Mouse (Mus musculus): ENCODE measurements around the gene Six2. TPM values are rescaled to one million over a fixed set of nuclear protein-coding genes. Genes with fewer than 3 reads are reported as not detected.
"Not testable (repeated sequence)": the region's sequence is repeated elsewhere in the genome, so short reads cannot be mapped to it uniquely, and the experiment has no call there.

Six2 gene
- polyA plus RNA-seq, 1 experiment from 2014 or later = 1.0 TPM

- Histone ChIP-seq H3K4me2 (peak overlapping the region; percentile 52), H3K27ac (no peak overlapping the region), H3K9ac (no peak overlapping the region), H3K36me3 (no peaks in the 10 kb centered on the region), H3K27me3 (peaks cover 99% of the 10 kb centered on the region), H3K9me3 (no peaks in the 10 kb centered on the region), H3K4me1 (replicated peaks) (peaks cover 19% of the 10 kb centered on the region), H3K4me3 (peak overlapping the region; percentile 37)
- no peak for ATAC-seq (ENCODE audit: low FRiP score)
- under 1% methylated on average over 35 of the region's 35 CpGs for WGBS
Measured at GRCm38 (mm10) chr17:85688911-85689806, 1.1 kb upstream of the Six2 start.

- WGBS = under 1% methylated on average over 103 of the region's 109 CpGs
- H3K4me2 ChIP-seq = peak overlapping the region; percentile 52
- H3K27me3 ChIP-seq = peaks cover 99% of the 10 kb centered on the region
- H3K9ac ChIP-seq = peak overlapping the region; percentile 49
- H3K4me1 ChIP-seq (replicated peaks) = peaks cover 19% of the 10 kb centered on the region
- no peaks in the 10 kb centered on the region for H3K9me3 ChIP-seq
- 0 out of 2 replicates have a peak overlapping the region, but pooled peaks have one; percentile 30 for H3K27ac ChIP-seq
- peak; percentile 38 for ATAC-seq (ENCODE audit: low FRiP score)
- H3K36me3 ChIP-seq = no peaks in the 10 kb centered on the region
- peak overlapping the region; percentile 37 for H3K4me3 ChIP-seq
Measured at GRCm38 (mm10) chr17:85687421-85688235, 446 bp downstream of the Six2 start.

- Histone ChIP-seq H3K27me3 (peaks cover 99% of the 10 kb centered on the region), H3K9ac (peak overlapping the region; percentile 49)
- no peak for ATAC-seq (ENCODE audit: low FRiP score)
Measured at GRCm38 (mm10) chr17:85686476-85687420, 1.3 kb downstream of the Six2 start.

GRCm38 (mm10) chr17:85685689-85686281, 2.3 kb downstream of the Six2 start:
- no peak overlapping the region for H3K27ac ChIP-seq
- no peak overlapping the region for H3K9ac ChIP-seq
- 1% methylated on average over 11 of the region's 11 CpGs for WGBS
- H3K9me3 ChIP-seq = no peaks in the 10 kb centered on the region
- H3K27me3 ChIP-seq = peaks cover 99% of the 10 kb centered on the region
- peaks cover 19% of the 10 kb centered on the region for H3K4me1 ChIP-seq (replicated peaks)
- H3K4me2 ChIP-seq = no peak overlapping the region
- H3K4me3 ChIP-seq = peak overlapping the region; percentile 37
- ATAC-seq (ENCODE audit: low FRiP score) = no peak
- H3K36me3 ChIP-seq = no peaks in the 10 kb centered on the region

More at GRCm38 (mm10) chr17:85686476-85687420, 1.3 kb downstream of the Six2 start:
- no peaks in the 10 kb centered on the region for H3K36me3 ChIP-seq
- no peak overlapping the region for H3K27ac ChIP-seq
- WGBS = 1% methylated on average over 41 of the region's 42 CpGs
- peak overlapping the region; percentile 37 for H3K4me3 ChIP-seq
- peaks cover 19% of the 10 kb centered on the region for H3K4me1 ChIP-seq (replicated peaks)
- peak overlapping the region; percentile 52 for H3K4me2 ChIP-seq
- no peaks in the 10 kb centered on the region for H3K9me3 ChIP-seq

GRCm38 (mm10) chr17:85684841-85685688, 3.0 kb downstream of the Six2 start:
- no peak for ATAC-seq (ENCODE audit: low FRiP score)
- H3K9ac ChIP-seq = no peak overlapping the region
- H3K4me3 ChIP-seq = peak overlapping the region; percentile 37; the same call in 1 of the 2 replicates

GRCm38 (mm10) chr17:85684436-85684835, 3.6 kb downstream of the Six2 start:
- H3K4me3 ChIP-seq; H3K9ac ChIP-seq; H3K4me2 ChIP-seq; ATAC-seq (ENCODE audit: low FRiP score); H3K27ac ChIP-seq; H3K36me3 ChIP-seq; H3K9me3 ChIP-seq: not testable (repeated sequence)
- WGBS = 3% methylated on average over 6 of the region's 6 CpGs
- H3K4me1 ChIP-seq (replicated peaks) = peaks cover 27% of the 10 kb centered on the region
- H3K27me3 ChIP-seq = peaks cover 99% of the 10 kb centered on the region

More at GRCm38 (mm10) chr17:85684841-85685688, 3.0 kb downstream of the Six2 start:
- WGBS = under 1% methylated on average over 46 of the region's 46 CpGs
- no peaks in the 10 kb centered on the region for H3K36me3 ChIP-seq
- H3K27ac ChIP-seq = no peak overlapping the region
- H3K27me3 ChIP-seq = peaks cover 99% of the 10 kb centered on the region
- H3K4me2 ChIP-seq = no peak overlapping the region
- no peaks in the 10 kb centered on the region for H3K9me3 ChIP-seq
- H3K4me1 ChIP-seq (replicated peaks) = peaks cover 23% of the 10 kb centered on the region

GRCm38 (mm10) chr17:85683984-85684307, 4.1 kb downstream of the Six2 start:
- H3K4me1 ChIP-seq (replicated peaks) = peaks cover 23% of the 10 kb centered on the region
- no peak overlapping the region for H3K27ac ChIP-seq
- ATAC-seq (ENCODE audit: low FRiP score) = no peak
- H3K4me3 ChIP-seq = no peak overlapping the region
- H3K9me3 ChIP-seq = no peaks in the 10 kb centered on the region
- H3K36me3 ChIP-seq = no peaks in the 10 kb centered on the region
- WGBS = under 1% methylated on average over 16 of the region's 17 CpGs
- peaks cover 99% of the 10 kb centered on the region for H3K27me3 ChIP-seq
- H3K4me2 ChIP-seq = no peak overlapping the region
- no peak overlapping the region for H3K9ac ChIP-seq

- Histone ChIP-seq H3K4me2 (no peak overlapping the region), H3K9ac (no peak overlapping the region), H3K27ac (no peak overlapping the region), H3K36me3 (no peaks in the 10 kb centered on the region), H3K27me3 (peaks cover 99% of the 10 kb centered on the region), H3K9me3 (no peaks in the 10 kb centered on the region), H3K4me1 (replicated peaks) (peaks cover 19% of the 10 kb centered on the region), H3K4me3 (no peak overlapping the region)
- no peak for ATAC-seq (ENCODE audit: low FRiP score)
- 3% methylated on average over 25 of the region's 25 CpGs for WGBS
Measured at GRCm38 (mm10) chr17:85683111-85683983, 4.7 kb downstream of the Six2 start.

GRCm38 (mm10) chr17:85682181-85682710, 5.8 kb downstream of the Six2 start:
- peaks cover 99% of the 10 kb centered on the region for H3K27me3 ChIP-seq
- H3K9me3 ChIP-seq = no peaks in the 10 kb centered on the region
- H3K4me1 ChIP-seq (replicated peaks) = peaks cover 9% of the 10 kb centered on the region
- no peaks in the 10 kb centered on the region for H3K36me3 ChIP-seq
- H3K4me2 ChIP-seq = no peak overlapping the region
- 6% methylated on average over 7 of the region's 7 CpGs for WGBS
- no peak overlapping the region for H3K27ac ChIP-seq
- no peak overlapping the region for H3K4me3 ChIP-seq
- H3K9ac ChIP-seq = no peak overlapping the region
- no peak for ATAC-seq (ENCODE audit: low FRiP score)

- 11% methylated on average over 6 of the region's 6 CpGs for WGBS
- Histone ChIP-seq H3K4me3 (no peak overlapping the region), H3K27ac (no peak overlapping the region), H3K36me3 (no peaks in the 10 kb centered on the region), H3K4me1 (replicated peaks) (peaks cover 8% of the 10 kb centered on the region), H3K27me3 (peaks cover 99% of the 10 kb centered on the region), H3K9me3 (no peaks in the 10 kb centered on the region), H3K9ac (no peak overlapping the region), H3K4me2 (no peak overlapping the region)
- ATAC-seq (ENCODE audit: low FRiP score) = no peak
Measured at GRCm38 (mm10) chr17:85681741-85682140, 6.3 kb downstream of the Six2 start.
